Mouse (Mus musculus) left cerebral cortex, adult 2 months (tissue): ENCODE results near the gene Hnrnpll. TPM values are rescaled to one million over a fixed set of nuclear protein-coding genes. Genes with fewer than 3 reads are reported as not detected.

Experiments used
- DNase-seq, 2 experiments: peaks; one replicate each; pipeline ENCODE4 v3.0.0; 2021 to 2022; ENCODE audit warnings: low spot score in 2 of 2, mixed read lengths in 1 of 2; ENCODE audit errors: extremely low spot score in 1 of 2
- H3K27ac ChIP-seq: fragments of 200-600 bp; 2 replicates; pipeline ENCODE4 v1.8.1; 2022
- H3K4me3 ChIP-seq: fragments of 200-600 bp; 2 replicates; pipeline ENCODE4 v1.8.1; 2022
- CTCF ChIP-seq: fragments of 200-600 bp; IDR thresholded peaks from 2 replicates; pipeline ENCODE4 v1.8.1; 2022; ENCODE audit warnings: antibody characterized with exemption, mild to moderate bottlenecking, moderate library complexity
- intact Hi-C: fragments of 180-260 bp; cut with DNase I; formaldehyde crosslinking; loops from one replicate; pipeline ENCODE4 v1.15.1; 2025
- total RNA-seq, 2 experiments: library from RNA; stranded (reverse); gene quantifications; 2 replicates each; pipeline ENCODE4 v1.2.3; 2021

Hnrnpll gene
- total RNA-seq, 2 experiments from 2014 or later: 64.0 to 66.9 TPM

DNA sequence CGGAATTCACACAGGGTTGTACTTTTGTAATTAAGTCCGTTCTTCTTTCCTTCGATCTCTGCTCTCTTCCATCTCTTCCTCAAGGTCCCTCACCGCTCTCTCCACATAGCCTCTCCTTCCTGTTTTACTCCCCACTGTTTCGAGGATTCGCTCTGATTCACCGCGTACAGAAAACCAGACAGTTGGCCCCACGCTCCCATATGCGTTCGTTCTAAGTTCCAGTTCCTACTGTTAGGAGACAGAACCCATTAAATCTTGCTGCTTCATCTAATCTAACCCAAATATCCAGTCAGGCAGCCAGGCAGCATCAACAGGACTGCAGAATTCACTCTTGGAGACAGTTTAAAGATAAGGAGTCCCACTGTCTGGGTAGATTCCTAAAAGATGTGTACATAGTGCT, 24.5 kb upstream of the Hnrnpll start:
- intact Hi-C loops: no loop called here
- no peak overlapping the region for H3K4me3 ChIP-seq
- no peak overlapping the region for H3K27ac ChIP-seq
- TF ChIP-seq CTCF: no peak
- DNase-seq: no peak

DNA sequence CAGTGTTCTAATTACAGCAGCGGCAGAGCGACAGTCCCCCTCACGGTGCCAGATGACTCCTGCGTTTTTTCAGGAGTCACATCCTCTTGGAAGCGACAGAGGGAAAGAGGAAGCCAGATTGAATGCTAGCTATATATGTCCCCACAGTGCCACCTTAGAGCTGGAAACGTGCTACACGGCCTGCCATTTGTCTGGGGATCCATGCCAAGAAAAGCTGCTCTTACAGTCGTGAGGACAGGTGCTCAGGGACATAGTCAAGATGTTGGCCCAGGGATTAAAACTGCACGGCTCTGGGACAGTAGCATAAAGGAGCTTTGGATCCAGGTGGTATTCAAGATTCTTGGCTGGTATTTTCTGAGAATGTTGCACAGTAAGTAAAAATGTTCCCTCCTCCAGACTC, 22.3 kb upstream of the Hnrnpll start:
- peak overlapping the region; percentile 73; the same call in 1 of the 2 replicates for H3K27ac ChIP-seq
- no peak for TF ChIP-seq CTCF
- peak; percentile 30 to 63 for DNase-seq
- H3K4me3 ChIP-seq: no peak overlapping the region
- intact Hi-C loops: loop anchor here (1.0 to 2.0 kb wide), 2 partner anchors 42 to 81 kb away; partner anchors contain the start of gene Galm

DNA sequence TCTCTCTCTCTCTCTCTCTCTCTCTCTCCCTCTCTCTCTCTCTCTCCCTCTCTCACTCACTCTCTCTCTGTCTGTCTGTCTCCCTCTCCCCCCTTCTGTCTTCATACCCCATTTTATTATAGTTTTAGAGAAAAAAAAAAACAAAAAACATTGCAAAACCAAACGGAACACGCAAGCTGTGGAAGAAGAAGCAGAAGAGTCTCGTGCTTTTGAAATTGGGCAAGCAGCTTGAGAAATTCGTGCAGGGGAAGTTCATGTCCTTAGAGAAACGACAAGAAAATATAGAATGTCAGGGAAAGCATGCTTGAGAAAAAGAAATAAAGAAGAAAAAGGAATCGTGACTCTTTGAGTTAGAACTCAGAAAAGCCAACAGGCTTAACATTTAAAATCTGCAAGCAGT, 21.1 kb upstream of the Hnrnpll start:
- TF ChIP-seq CTCF: no peak
- intact Hi-C loops: no loop called here
- no peak for DNase-seq
- Histone ChIP-seq H3K4me3 (no peak overlapping the region), H3K27ac (peak overlapping the region; percentile 33)

DNA sequence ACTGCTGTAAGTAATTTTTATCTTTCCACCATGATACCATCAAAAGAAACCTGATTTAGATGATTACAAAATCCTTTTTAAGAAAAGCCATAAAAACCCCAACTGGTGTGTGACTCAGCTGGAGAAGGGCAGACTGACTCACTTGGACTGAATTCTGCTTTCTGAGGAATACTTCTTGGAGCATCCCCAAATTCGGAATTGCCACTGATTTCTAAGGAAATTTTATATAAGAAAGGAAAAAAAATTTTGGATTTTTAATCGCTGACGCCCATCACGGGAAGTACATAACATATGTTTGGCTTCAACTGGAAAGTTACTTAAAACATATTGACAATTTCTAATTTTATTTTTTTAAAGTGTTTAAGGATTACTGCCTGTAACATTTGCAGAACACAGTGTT, 16.6 kb upstream of the Hnrnpll start:
- no peak for TF ChIP-seq CTCF
- H3K27ac ChIP-seq: peak overlapping the region; percentile 20
- no peak for DNase-seq
- H3K4me3 ChIP-seq: no peak overlapping the region
- intact Hi-C loops: no loop called here

DNA sequence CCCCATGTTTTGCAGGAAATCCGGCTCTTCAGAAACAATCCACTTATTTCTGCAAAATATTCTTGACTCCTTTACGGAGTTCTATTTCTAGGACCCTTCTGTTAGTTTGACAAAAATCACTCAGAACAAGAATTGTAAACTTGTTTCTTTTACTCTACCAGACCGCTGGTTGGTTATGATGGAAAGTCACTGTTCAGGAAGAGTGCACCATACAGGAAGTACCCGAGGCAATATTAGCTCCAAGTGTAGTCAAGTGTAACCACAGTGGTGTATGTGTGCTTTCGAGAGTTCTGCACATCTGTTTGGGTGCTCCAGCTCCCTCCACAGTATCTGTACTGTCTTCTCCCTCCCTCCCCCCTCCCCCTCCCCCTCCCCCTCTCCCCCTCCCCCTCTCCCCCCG, 5.1 kb upstream of the Hnrnpll start:
- TF ChIP-seq CTCF: no peak

DNA sequence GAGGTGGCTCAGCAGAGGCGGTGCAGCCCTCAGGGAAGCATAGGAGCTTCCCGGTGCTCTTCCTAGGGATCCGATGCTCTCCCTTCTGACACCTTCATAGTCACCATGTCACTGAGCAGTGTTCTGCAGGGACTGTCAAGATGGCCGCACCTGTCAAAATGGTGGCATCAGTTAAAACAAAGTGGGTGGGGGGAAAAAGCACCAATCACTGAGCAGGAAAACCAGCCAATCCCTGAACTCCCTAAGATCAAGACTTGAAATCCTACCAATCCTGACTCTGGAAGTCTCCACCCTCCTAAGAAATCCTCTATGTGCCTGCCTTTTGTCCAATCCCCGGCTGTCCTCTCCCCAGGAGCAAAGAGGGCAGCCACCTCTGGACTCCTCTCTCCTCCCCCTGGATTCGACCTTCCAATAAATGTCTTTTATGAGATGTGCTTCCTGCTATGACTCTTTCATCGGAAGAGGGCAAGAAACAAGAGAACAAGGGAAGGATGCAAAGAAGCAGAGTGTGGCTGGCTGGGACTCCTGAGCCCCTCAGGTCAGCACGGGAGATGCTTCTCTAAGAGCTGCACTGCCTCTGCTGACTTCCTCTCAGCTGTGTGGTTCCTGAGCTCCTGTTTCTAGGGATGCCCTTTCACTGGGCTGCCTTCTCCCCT, 1.8 kb upstream of the Hnrnpll start:
- no peak for TF ChIP-seq CTCF

More for the DNA sequence above, 5.1 kb upstream of the Hnrnpll start:
- DNase-seq: no peak
- Histone ChIP-seq H3K27ac (no peak overlapping the region), H3K4me3 (no peak overlapping the region)
- intact Hi-C loops: no loop called here

DNA sequence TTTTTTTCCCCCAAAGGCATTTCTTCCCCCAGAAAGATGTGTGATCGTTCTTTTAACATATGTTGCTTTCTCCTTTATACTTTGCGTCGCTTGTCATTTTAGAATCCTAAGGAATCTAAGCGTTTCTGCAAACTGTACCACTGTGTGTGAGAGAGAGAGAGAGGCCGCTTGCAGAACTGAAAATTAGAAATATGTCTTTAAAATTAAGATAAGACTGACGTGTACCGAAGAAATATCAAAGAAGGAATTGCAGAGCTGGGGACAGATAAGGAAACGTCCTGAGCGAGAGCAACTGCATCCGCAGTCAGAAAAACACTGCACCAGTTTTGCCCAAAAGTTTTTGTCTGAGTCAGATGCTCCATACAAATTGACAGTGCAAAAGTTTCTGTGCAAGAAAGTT, 1.3 kb upstream of the Hnrnpll start:
- no peak for DNase-seq
- intact Hi-C loops: loop anchor here (2.0 to 5.0 kb wide), 2 partner anchors 63 to 84 kb away; partner anchors contain the start of gene Galm
- Histone ChIP-seq H3K27ac (peak overlapping the region; percentile 98; the same call in 1 of the 2 replicates), H3K4me3 (no peak overlapping the region; the same call in 1 of the 2 replicates)
- TF ChIP-seq CTCF: no peak

More for the DNA sequence above, 1.8 kb upstream of the Hnrnpll start:
- Histone ChIP-seq H3K27ac (no peak overlapping the region), H3K4me3 (no peak overlapping the region)
- DNase-seq: no peak
- intact Hi-C loops: loop anchor here (2.0 to 5.0 kb wide), 2 partner anchors 63 to 83 kb away; partner anchors contain the start of gene Galm

DNA sequence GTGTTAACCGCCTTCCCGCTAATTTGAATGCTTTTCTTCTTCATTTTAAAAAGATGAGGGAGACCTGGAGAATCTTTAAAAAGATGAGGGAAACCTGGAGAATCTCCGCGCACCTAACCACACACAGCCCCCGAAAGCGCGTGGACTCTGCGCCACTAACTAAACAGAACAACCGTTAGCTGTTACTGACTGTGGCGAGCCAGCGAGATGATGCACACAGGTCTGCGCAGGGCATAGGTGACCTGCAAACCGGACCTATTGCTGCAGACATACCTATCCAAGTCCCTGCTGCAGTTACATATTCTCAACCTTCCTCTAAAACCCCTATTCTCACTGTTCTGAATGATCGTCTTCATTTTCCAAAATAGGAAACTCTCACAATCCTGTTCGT, 481 bp upstream of the Hnrnpll start:
- DNase-seq: no peak
- no peak for TF ChIP-seq CTCF
- intact Hi-C loops: loop anchor here (2.0 to 5.0 kb wide), 2 partner anchors 64 to 85 kb away; partner anchors contain the start of gene Galm
- peak overlapping the region; percentile 89 for H3K4me3 ChIP-seq
- peak overlapping the region; percentile 98 for H3K27ac ChIP-seq

DNA sequence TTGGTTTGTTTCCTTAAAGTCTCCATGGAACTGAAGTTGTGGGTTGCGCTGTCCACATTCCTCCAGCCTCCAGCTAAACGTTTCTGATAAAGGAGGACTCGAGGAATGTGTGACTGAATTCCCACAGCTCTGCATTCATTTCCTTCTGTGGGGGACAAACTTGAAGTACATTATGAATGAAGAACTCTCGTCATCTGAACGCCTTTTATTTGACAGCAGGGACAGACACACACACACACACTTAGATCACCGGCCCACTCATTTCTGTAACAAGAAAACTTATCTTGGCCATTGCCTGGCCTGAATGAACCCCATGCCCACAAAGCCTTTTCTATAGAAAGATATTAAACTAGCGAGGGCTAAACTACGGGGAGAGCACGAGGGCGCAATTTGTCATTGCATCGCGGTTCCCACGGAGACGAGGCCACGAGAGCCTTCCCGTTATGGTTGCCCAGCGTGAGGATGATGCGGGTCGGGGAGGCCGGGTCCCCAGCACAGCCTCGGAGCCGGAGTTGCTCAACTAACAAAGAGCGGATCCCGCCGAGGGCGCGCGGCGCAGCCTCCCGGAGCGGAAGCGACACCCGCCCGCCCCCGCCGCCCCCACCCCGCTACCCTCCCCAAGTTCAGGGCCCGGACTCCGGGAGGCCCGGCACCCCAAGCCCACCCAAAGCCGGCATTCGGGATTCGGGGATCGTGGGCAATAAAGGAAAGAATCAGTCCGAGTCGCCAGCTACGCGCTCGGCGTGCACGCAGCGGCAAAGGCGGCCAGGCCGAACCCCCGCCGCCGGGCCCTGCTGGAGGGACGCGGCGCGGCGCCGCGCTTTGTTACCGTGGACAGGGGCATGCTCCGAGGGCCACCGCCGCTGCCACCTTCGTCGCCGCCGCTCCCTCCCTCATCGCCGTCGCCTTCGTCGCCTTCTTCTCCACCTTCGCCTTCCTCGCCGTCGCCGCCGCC, 1.0 kb downstream of the Hnrnpll start:
- peak overlapping the region; percentile 98 for H3K27ac ChIP-seq
- intact Hi-C loops: loop anchor here (2.0 to 5.0 kb wide), 2 partner anchors 86 to 108 kb away; no protein-coding TSS in a partner anchor
- peak; percentile 39 to 50 for DNase-seq
- TF ChIP-seq CTCF: no peak; the same call in 1 of the 2 replicates
- H3K4me3 ChIP-seq: peak overlapping the region; percentile 89

DNA sequence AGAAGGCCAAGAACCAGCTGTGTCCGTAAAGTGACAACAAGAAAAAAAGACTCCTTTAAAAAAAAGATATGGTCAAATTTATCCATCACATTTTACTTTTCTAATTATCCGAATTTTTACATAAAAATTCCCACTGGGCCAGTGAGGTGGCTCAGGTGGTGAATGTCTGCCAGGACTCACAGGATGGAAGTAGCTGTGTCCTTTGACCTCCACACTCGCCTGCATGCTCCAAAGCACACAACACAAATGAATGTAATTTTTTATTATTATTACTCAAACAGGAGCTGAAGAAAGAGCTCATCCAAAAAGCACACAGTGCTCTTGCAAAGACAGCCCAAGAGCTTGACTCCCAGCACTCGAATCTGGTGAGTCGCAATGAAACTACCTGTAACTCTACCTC, 2.0 kb downstream of the Hnrnpll start:
- H3K4me3 ChIP-seq: peak overlapping the region; percentile 89
- TF ChIP-seq CTCF: no peak
- DNase-seq: no peak
- intact Hi-C loops: loop anchor here (2.0 to 5.0 kb wide), 2 partner anchors 87 to 109 kb away; no protein-coding TSS in a partner anchor
- H3K27ac ChIP-seq: no peak overlapping the region

DNA sequence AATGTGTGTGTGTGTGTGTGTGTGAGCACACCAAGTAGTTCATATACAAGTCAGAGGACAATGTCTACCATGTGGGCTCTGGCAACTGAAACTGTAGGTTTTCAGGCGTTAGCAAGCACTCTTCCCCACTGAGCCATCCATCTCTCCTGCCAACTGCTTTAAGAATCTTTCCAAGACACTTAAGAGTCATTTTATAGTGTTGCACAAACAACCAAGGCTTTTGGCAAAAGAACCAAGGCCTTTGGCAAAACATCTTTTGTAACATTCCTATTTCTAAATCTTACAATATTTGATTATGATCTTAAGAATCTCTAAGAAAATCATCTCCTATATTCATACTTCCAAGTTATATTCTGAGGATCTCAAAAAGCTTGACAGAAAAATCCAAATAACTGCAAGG, 2.4 kb downstream of the Hnrnpll start:
- intact Hi-C loops: loop anchor here (2.0 to 5.0 kb wide), 2 partner anchors 88 to 109 kb away; no protein-coding TSS in a partner anchor
- H3K4me3 ChIP-seq: peak overlapping the region; percentile 89
- no peak for TF ChIP-seq CTCF
- DNase-seq: no peak
- no peak overlapping the region for H3K27ac ChIP-seq

DNA sequence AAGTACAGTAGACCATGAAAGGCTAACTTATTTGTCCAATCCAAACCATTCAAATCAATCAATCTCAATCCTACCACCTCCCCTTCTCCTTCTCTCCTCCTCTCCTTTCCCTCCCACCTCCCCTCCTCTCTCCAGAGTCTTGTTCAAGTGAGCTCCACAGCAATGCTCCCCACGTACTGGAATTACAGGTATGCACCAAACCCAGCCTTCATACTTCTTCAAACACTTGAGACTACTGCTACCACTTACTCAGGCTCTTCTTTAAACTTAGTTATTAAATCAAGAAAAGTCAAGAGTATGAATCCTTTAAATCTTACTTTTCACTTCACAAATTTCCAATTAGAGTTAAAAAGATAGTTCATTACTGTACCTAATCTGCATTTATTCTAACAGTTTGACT, 3.6 kb downstream of the Hnrnpll start:
- no peak for TF ChIP-seq CTCF
- H3K27ac ChIP-seq: no peak overlapping the region
- intact Hi-C loops: no loop called here
- H3K4me3 ChIP-seq: peak overlapping the region; percentile 89
- DNase-seq: no peak
